Mouse (Mus musculus): ENCODE measurements at regions not wholly inside any gene's neighbourhood (a gene's known extent, or its start where the extent isn't known, plus 50 kb on each side); places are given as distances from the start of the nearest gene placed in this dataset.

DNA sequence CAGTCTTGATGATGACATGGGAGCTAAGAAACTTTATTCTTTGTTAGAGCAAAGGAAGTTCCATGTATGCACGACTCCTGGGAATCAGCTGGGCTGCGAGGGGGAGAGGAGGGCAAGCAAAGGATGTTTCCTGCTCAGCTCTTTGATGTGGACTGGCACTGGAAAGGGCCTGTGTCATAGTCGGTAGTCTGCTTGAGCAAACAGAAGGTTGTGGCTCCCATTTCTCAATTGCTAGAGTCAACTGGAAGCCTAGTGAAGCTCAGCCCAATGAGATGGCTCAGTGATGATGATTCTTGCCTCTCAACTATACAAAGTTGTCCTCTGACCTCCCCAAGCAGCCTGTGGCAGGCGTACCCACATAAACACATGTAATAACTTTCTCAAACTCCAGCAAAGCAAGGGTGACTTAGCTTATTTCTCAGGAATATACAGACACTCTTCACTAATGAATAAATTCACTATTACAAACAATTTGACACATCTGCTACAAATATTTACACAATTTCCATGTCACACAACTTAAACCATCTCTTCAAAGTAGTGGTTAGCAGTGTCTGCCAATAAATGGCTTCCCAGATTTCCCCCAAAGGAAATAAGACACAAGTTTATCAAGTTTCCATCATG lies 115.4 kb upstream of the Smad1 start:
- no peak for DNase-seq

- DNase-seq = no peak
Observed at GRCm38 (mm10) chr8:79508597-79508996, 109.3 kb upstream of the Smad1 start.

DNA sequence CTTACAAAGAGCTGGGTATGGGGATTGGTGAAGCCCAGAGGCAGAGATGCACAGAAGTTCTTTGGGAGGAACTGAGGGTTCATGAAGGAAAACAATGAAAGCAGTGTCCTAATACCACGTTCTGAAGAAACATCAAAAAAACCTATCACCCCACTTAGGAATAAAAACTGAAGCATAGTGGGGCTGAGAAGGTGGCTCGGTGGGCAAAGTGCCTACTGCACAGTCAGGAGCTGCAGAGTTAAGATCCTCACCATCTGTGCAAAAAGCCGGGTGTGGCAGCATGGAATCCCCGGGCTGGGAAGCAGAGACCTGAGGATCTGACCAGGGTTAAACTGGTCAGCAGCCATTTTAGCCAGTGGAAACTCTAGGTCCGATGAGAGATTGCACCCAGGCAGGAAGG lies 106.1 kb upstream of the Smad1 start:
- DNase-seq = peak; percentile 8

- no peak for DNase-seq
Observed at GRCm38 (mm10) chr8:79503906-79504305, 104.6 kb upstream of the Smad1 start.

DNA sequence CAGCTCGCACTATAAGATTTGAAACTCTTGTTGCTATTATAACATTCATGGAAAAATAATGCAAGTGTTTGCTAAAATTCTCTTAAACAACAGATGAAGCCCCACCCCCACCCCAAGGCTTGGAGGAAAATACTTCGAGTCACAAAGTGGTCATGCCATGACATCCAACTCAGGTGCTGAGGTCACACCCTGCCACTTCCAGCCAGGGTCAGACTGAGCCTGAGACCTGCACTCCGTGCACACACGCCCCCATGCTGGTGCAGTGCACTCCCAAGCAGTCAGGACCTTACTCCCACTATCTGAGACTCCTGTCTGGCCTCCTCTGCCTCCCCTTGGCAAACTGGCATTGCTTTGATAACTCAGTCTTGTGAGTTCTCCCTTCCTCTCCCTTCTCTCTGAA lies 102.7 kb upstream of the Smad1 start:
- no peak for DNase-seq

- no peak for DNase-seq
Observed at GRCm38 (mm10) chr8:79501238-79501637, 101.9 kb upstream of the Smad1 start.

DNA sequence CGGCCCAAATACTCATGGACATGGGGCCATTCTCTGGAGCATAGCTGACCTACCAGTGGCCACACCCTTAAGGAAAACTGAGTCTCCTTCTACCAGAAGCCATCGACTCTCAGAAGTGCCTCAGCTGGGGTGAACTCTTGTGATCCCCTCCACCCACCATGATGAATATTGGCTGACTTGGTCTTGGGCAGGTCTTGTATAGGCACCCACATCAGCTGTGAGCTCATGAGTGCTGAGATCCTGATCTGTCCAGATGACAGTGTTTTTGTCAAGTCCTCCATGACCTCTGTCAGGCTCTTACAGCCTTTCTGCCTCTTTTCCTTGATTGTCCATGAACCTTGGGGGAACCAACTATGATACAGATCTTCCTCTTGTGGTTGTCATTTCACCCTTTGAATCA lies 99.9 kb upstream of the Smad1 start:
- no peak for DNase-seq

- DNase-seq = no peak
Observed at GRCm38 (mm10) chr8:79498611-79499010, 99.3 kb upstream of the Smad1 start.

DNA sequence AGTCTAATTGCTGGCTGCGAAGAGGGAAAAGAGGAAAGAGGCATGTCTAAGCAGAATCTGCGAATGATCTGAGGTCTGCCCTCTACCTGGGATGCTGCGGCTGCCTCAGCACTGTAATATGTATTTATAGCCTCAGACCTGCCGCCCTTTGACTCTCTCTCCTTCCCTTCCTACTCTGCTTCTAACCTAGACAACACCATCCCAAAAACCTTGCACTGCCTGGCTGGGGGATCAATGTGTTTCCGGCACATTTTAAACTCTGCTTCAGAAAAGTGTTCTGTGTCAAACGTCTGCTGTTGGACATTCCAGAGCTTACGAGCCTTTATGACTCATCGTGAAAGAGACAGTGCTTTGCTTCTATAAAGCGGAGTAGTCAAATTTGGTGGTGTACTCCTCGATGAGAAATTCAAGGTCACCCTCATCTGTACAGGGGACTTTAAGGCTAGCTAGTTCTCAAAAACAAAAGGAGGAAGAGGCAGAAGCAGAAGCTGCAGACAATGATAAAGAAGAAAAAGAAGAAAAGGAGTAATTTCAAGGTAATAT lies 91.9 kb upstream of the Smad1 start:
- no peak for DNase-seq

- DNase-seq = no peak
Observed at GRCm38 (mm10) chr8:79490739-79491138, 91.4 kb upstream of the Smad1 start.

DNA sequence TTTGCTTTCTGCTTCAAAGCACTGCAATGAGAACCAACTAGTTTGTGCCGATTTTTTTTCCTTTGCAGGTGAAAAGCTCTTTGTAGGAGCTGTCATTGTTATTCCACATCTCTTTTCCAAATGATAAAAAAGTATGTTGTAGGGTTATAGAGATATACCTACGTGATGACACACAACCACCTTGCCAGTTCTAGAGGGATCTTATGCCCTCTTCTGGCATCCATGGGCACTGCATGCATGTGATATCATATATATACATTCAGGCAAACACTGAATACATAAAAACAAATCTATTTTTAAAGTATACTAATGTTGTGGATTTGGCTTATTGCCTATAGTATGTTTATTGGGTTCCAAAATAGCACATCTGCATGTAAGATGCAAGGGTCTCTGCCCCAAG lies 89.5 kb upstream of the Smad1 start:
- DNase-seq = no peak

- no peak for DNase-seq
Observed at GRCm38 (mm10) chr8:79487597-79487996, 88.3 kb upstream of the Smad1 start.

DNA sequence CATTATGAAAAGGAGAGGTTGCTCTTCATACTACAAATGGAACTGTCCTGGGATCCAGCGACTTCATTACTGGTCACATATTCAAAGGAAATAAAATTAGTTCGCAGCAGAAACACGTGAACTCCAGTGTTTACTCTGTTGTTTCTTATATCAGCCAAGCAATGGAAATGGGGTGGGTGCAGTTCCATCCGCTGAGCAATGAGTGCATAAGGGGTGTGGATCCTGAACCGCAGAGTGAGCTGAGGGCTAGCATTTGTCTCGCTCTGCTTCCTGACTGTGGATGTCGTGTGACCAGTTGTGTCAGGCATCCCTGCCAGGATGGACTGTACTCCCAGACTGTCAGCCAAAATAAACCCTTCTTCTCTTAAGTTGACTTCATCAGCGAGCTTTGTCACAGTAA lies 80.0 kb upstream of the Smad1 start:
- no peak for DNase-seq

DNA sequence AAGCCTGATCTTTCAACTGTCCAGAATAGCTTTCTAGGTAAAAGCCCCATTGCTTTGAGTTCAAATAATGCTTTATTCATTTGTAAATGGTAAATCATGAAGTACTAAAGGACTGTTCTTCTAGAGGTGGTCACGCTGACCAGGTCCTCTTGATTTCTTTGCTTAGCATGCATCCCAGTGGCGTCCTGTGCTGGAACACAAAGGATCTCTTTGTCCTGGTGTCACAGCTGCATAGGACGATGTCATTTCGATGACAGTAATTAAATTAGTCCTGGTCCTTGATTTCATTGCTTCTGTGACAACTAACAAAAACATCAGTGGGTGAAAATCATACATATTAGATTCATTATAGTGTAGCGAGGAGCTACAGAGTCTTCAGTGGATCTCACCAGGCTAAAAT lies 76.7 kb upstream of the Smad1 start:
- no peak for DNase-seq

- DNase-seq = no peak
Observed at GRCm38 (mm10) chr8:79474679-79475078, 75.4 kb upstream of the Smad1 start.

- no peak for DNase-seq
Observed at GRCm38 (mm10) chr8:79452101-79452500, 52.8 kb upstream of the Smad1 start.

DNA sequence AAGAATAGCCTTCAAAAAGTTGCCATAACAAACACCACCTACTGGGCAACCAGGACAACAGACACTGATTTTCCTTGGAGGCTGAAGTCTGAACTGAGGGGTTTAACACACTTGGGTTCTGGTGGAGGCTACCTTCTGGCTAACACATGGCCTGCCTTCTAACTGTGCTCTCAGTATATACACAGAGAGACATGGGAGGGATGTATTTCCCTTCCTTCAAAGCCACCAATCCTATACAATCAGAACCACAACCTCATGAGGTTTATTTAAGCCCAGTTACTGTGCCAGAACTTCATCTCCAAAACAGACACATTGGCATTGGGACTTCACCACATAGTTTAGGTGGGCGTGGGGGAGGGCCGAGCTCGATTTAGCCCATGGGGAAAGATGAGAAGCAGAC lies 50.1 kb upstream of the Smad1 start:
- DNase-seq = no peak

All from cerebellum, adult 11-12 months (tissue).